Mouse (Mus musculus): ENCODE results near the gene 4632433K11Rik. TPM values are rescaled to one million over a fixed set of nuclear protein-coding genes. Genes with fewer than 3 reads are reported as not detected.

Gene 4632433K11Rik
- total RNA-seq, 1 experiment from 2014 or later = not detected

DNA sequence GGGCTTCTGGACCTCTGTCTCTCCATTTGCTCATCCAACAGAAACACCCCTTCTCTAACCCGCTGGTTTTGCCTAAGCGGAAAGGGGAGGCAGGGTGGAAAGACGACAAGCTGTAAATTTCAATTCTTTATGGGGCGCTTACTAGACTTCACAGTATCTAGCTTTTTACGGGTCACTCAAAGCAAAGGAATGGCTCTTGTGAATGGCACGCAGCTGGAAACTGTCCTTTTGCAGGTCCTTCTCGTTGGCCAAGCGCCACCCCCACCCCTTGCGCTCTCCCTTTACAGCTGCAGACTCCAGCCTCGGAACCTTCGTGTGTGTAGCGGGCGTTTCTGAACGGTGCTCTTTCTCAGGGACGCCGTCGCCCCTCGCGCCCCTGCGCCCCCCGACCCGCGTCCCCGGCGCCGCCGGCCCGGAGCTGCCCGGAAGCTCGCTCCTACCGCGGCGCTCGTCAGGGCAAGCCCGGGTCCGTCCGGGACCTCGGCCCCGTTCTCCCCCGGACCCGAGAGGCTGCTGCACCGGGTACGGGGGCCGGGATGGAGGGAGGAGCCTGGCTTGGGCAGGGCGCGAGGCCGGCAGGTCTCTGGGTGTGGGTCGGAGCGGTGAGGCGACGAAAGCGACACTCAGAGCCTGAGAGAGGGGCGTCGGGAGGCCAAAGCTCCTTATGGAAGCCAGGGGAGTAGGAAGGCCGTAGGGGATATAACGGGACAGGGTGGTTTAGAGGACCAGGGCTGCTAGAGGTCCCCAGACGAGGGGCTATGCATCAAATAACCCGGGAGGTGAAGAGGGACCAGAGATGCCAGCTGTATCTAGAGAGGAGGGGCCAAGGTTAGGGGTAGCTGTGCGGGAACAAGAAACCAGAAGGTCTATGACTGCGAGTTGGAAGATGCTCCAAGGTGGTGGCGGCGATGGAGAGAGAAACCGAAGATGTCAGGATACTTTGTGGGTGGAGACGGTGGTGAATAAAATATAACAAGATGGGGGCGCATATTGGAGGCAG lies 17.6 kb downstream of the 4632433K11Rik start, which contains the start of gene Zfp580:
Zfp580 (plus strand) TSS at position 346 of the 1,000 bp plus-strand sequence.
- 0 out of 2 replicates have a peak, but pooled peaks have one; percentile 16 for ATAC-seq (replicated peaks; ENCODE audit: insufficient number of reproducible peaks, low FRiP score, low TSS enrichment, poor library complexity, severe bottlenecking)

DNA sequence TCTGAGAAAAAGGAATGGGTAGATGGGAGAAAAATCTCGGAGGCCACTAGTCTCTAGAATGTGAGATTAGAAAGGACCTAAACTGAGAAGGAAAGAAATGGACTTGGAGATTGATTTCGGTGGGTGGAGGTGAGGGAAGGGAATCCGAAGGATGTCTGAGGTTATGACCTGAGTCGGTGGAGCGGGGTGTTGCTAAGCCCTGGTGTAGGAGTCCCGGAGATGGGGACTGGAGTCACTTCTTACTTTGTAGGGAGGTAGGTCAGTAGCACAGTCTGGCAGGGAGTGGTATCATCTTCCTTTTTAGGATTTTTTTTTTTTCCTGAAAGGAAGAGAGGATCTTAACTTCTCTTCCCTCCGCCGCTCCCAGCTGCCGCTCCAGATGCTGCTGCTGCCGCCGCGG lies 18.5 kb downstream of the 4632433K11Rik start:
- no peak for ATAC-seq (replicated peaks; ENCODE audit: insufficient number of reproducible peaks, low FRiP score, low TSS enrichment, poor library complexity, severe bottlenecking)

GRCm38 (mm10) chr7:5052931-5053343 lies 19.0 kb downstream of the 4632433K11Rik start:
- no peak for ATAC-seq (replicated peaks; ENCODE audit: insufficient number of reproducible peaks, low FRiP score, low TSS enrichment, poor library complexity, severe bottlenecking)

GRCm38 (mm10) chr7:5053456-5054179 lies 19.7 kb downstream of the 4632433K11Rik start:
- no peak for ATAC-seq (replicated peaks; ENCODE audit: insufficient number of reproducible peaks, low FRiP score, low TSS enrichment, poor library complexity, severe bottlenecking)

GRCm38 (mm10) chr7:5056651-5057263 lies 22.8 kb downstream of the 4632433K11Rik start:
- no peak for ATAC-seq (replicated peaks; ENCODE audit: insufficient number of reproducible peaks, low FRiP score, low TSS enrichment, poor library complexity, severe bottlenecking)

- no peak for ATAC-seq (replicated peaks; ENCODE audit: insufficient number of reproducible peaks, low FRiP score, low TSS enrichment, poor library complexity, severe bottlenecking)
Observed at GRCm38 (mm10) chr7:5057381-5057780, 23.5 kb downstream of the 4632433K11Rik start.

DNA sequence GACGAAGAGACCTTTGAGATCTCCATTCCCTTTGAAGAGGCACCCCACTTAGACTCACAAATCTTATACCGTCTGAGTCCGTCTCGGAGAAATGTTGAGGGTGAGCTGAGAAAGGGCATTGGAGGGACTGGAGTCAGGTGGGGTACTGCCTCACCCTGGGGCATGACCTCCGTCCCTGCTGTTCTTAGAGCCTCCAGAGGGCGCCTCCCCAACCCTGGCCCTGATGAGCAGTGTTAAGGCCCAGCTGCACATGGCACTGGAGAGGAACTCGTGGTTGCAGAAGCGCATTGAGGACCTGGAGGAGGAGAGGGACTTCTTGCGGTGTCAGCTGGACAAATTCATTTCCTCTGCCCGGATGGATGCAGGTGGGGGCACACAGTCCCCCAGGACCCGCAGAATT lies 23.9 kb downstream of the 4632433K11Rik start:
- no peak for ATAC-seq (replicated peaks; ENCODE audit: insufficient number of reproducible peaks, low FRiP score, low TSS enrichment, poor library complexity, severe bottlenecking)

GRCm38 (mm10) chr7:5058631-5059030 lies 24.7 kb downstream of the 4632433K11Rik start:
- no peak for ATAC-seq (replicated peaks; ENCODE audit: insufficient number of reproducible peaks, low FRiP score, low TSS enrichment, poor library complexity, severe bottlenecking)

- no peak for ATAC-seq (replicated peaks; ENCODE audit: insufficient number of reproducible peaks, low FRiP score, low TSS enrichment, poor library complexity, severe bottlenecking)
Observed at GRCm38 (mm10) chr7:5059421-5059820, 25.5 kb downstream of the 4632433K11Rik start.

- 0 out of 2 replicates have a peak, but pooled peaks have one; percentile 18 for ATAC-seq (replicated peaks; ENCODE audit: insufficient number of reproducible peaks, low FRiP score, low TSS enrichment, poor library complexity, severe bottlenecking)
Observed at GRCm38 (mm10) chr7:5060239-5060731, 26.4 kb downstream of the 4632433K11Rik start.

DNA sequence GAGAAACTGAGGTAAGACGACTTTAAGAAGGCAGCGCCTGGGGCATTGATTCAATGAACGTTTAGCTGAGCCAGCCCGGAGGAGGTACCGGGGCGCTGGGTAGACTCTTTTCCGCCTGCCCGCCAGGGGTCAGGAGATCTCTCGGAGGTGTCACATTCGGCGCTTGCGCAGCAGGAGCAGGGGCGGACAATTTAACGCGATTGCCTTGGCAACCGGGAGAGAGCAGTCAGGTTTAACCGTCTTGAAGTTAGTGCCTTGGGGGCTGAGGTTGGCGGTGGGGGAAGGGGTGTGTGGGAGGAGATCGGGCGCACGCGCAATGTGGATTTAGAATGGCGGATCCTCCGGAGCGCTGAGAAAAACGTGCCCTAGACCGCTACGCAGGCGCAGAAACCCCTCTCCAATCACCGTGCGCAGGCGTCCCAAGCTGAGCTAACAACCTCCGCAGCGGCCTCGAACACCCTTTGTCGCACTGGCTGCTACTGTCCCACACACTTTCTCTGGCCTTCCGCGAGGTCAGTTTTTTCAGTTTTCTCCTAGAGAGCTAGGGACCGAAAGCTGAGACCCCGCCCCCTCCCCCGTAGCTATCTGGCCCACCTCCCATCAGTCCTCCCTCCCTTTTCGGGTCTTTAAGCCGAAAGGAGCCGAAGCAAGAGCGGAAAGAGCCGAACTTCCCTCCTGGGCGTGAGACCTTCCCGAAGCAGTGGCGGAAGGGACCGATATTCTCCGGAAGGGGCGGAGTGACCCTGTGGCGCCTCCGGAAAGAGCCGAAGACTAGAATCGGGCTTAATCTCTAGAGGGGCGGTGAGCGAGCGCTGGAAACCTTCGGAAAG lies 27.2 kb downstream of the 4632433K11Rik start:
- peak; percentile 66 for ATAC-seq (replicated peaks; ENCODE audit: insufficient number of reproducible peaks, low FRiP score, low TSS enrichment, poor library complexity, severe bottlenecking)

DNA sequence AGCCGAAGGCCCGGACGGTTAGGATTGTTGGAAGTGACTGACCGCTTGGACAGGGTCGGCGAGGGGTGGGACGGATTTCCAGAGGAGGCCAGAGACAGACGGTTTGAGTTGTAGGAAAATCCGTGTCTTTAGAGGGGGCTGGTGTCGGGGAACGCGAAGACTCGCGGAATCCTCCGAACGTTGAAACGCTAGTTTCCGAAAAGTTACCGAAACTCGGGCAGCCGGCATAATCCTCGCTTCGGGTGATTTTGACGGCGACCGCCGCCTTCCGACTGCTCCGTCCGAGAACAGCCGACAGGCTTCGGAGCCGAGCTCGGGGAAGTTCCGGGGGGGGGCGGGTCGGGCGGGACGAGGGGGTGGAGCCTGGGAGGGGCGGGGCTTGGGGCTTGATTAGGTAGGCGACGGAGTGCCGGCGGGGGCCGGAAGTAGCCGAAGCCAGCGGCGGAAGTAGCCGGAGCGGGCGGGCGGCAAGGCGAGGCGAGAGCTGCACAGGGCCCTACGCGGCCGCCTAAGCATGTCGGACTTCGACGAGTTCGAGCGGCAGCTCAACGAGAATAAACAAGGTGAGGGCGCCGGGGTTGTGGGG lies 27.9 kb downstream of the 4632433K11Rik start, which contains the start of gene U2af2:
U2af2 (plus strand) TSS at position 370 of the 586 bp plus-strand sequence.
- peak; percentile 20 for ATAC-seq (replicated peaks; ENCODE audit: insufficient number of reproducible peaks, low FRiP score, low TSS enrichment, poor library complexity, severe bottlenecking)

GRCm38 (mm10) chr7:5062360-5063001 lies 28.6 kb downstream of the 4632433K11Rik start:
- no peak for ATAC-seq (replicated peaks; ENCODE audit: insufficient number of reproducible peaks, low FRiP score, low TSS enrichment, poor library complexity, severe bottlenecking)

- ATAC-seq (replicated peaks; ENCODE audit: insufficient number of reproducible peaks, low FRiP score, low TSS enrichment, poor library complexity, severe bottlenecking) = no peak
Observed at GRCm38 (mm10) chr7:5064886-5065285, 31.0 kb downstream of the 4632433K11Rik start.

DNA sequence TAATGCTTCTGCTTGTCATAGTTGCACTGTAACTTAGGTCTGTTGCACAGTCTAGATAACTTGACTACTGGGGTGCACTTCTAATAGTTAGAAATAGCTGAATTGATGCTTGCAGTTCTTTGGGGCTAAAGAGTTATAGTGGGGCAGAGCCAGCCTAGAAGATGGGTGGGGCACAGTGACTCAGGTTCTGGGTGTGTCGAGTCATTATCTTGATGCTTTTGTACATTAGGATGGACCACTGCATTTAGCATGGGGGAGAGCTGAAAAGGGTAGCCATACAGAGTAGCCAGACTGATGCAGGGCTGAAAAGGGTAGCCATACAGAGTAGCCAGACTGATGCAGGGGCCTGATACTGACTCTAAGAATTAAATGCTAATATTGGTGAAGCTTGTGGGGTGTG lies 39.7 kb downstream of the 4632433K11Rik start:
- no peak for ATAC-seq (replicated peaks; ENCODE audit: insufficient number of reproducible peaks, low FRiP score, low TSS enrichment, poor library complexity, severe bottlenecking)

DNA sequence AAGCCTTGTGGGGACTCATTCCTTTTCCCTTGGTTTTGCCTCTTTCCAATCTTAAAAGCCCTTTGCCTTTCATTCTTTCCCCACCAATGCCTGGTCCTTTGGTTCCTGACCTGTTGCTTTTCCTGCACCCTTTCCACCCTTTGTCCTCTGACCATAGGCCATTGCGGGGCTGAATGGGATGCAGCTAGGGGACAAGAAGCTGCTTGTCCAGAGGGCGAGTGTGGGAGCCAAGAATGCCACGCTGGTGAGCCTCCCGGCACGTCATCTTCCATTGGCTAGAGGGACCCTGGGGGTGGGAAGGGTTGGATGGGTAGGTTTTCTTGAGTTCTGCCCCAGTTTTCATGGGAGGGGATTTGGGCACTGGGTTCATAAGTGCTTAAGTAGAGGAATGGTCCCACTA lies 41.1 kb downstream of the 4632433K11Rik start:
- ATAC-seq (replicated peaks; ENCODE audit: insufficient number of reproducible peaks, low FRiP score, low TSS enrichment, poor library complexity, severe bottlenecking) = no peak

- ATAC-seq (replicated peaks; ENCODE audit: insufficient number of reproducible peaks, low FRiP score, low TSS enrichment, poor library complexity, severe bottlenecking) = no peak
Observed at GRCm38 (mm10) chr7:5076931-5077330, 43.0 kb downstream of the 4632433K11Rik start.

Data from monocyte, adult 5-6 weeks (primary cell).